Mouse (Mus musculus) midbrain, embryonic 13.5 days (tissue): ENCODE results near the gene Omt2b. TPM values are rescaled to one million over a fixed set of nuclear protein-coding genes. Genes with fewer than 3 reads are reported as not detected.
"Not testable (repeated sequence)": the region's sequence is repeated elsewhere in the genome, so short reads cannot be mapped to it uniquely, and the experiment has no call there.

Source experiments
- ATAC-seq: fragments of 200-750 bp; cut with Nextera tagmentation; 2 replicates; pipeline ENCODE4 v1.8.0; 2017; ENCODE audit warnings: mild to moderate bottlenecking, moderate TSS enrichment, moderate library complexity
- H3K27ac ChIP-seq: fragments of 300-500 bp; sonication (generic); 2 replicates; pipeline ENCODE4 v1.5.1; 2015; ENCODE audit warnings: inconsistent platforms, mild to moderate bottlenecking, moderate library complexity
- H3K27me3 ChIP-seq: fragments of 300-500 bp; sonication (generic); 2 replicates; pipeline ENCODE4 v1.6.1; 2015; ENCODE audit warnings: mild to moderate bottlenecking, inconsistent platforms
- H3K36me3 ChIP-seq: fragments of 300-500 bp; sonication (generic); 2 replicates; pipeline ENCODE4 v1.6.1; 2015; ENCODE audit warnings: mild to moderate bottlenecking, inconsistent platforms
- H3K4me1 ChIP-seq: fragments of 300-500 bp; sonication (generic); replicated peaks from 2 replicates; pipeline ENCODE4 v1.6.1; 2015; ENCODE audit warnings: inconsistent platforms
- H3K4me2 ChIP-seq: fragments of 300-500 bp; sonication (generic); replicated peaks from 2 replicates; pipeline ENCODE4 v1.6.1; 2015; ENCODE audit warnings: moderate library complexity, mild to moderate bottlenecking, inconsistent platforms
- H3K4me3 ChIP-seq: fragments of 300-500 bp; sonication (generic); replicated peaks from 2 replicates; pipeline ENCODE4 v1.5.1; 2015; ENCODE audit warnings: mild to moderate bottlenecking, inconsistent platforms
- H3K9ac ChIP-seq: fragments of 300-500 bp; sonication (generic); replicated peaks from 2 replicates; pipeline ENCODE4 v1.6.1; 2015; ENCODE audit warnings: mild to moderate bottlenecking, inconsistent platforms
- H3K9me3 ChIP-seq: fragments of 300-500 bp; sonication (generic); 2 replicates; pipeline ENCODE4 v1.6.1; 2016; ENCODE audit warnings: mild to moderate bottlenecking, inconsistent platforms
- WGBS: fragments of 180-500 bp; shearing (Covaris S2); methylation state at CpG from one replicate; pipeline ENCODE4 v1.1.7; 2015; 5-methylcytosine and 5-hydroxymethylcytosine counted together
- polyA plus RNA-seq: library from polyadenylated mRNA; unstranded; fragments of >200 nt; fragmentation: Nextera tagmentation; extraction: Ambion mirVana; gene quantifications from 2 replicates; pipeline ENCODE4 v1.2.1, GENCODE M21; 2015

Omt2b gene
- polyA plus RNA-seq, 1 experiment from 2014 or later, result not detected

- no peak overlapping the region for H3K27ac ChIP-seq
- H3K4me1 ChIP-seq, result no peaks in the 10 kb centered on the region
- H3K9me3 ChIP-seq, result no peaks in the 10 kb centered on the region
- 17% methylated on average over 9 of the region's 9 CpGs for WGBS
- ATAC-seq, result peak; percentile 72
- no peaks in the 10 kb centered on the region for H3K27me3 ChIP-seq
- H3K4me2 ChIP-seq, result no peak overlapping the region
- H3K36me3 ChIP-seq, result no peaks in the 10 kb centered on the region
- H3K9ac ChIP-seq, result no peak overlapping the region
- H3K4me3 ChIP-seq, result no peak overlapping the region
Observed at GRCm38 (mm10) chr9:78358053-78358452, 30.7 kb downstream of the Omt2b start.

- Histone ChIP-seq H3K27me3 (no peaks in the 10 kb centered on the region), H3K9me3 (no peaks in the 10 kb centered on the region), H3K9ac (no peak overlapping the region), H3K4me3 (no peak overlapping the region), H3K4me1 (no peaks in the 10 kb centered on the region), H3K27ac (no peak overlapping the region), H3K36me3 (no peaks in the 10 kb centered on the region), H3K4me2 (no peak overlapping the region)
- WGBS, result 81% methylated on average over 6 of the region's 6 CpGs
- no peak for ATAC-seq
Observed at GRCm38 (mm10) chr9:78359750-78360483, 32.5 kb downstream of the Omt2b start.

- Histone ChIP-seq H3K36me3 (no peaks in the 10 kb centered on the region), H3K4me3 (no peak overlapping the region), H3K4me1 (no peaks in the 10 kb centered on the region), H3K9ac (no peak overlapping the region), H3K27ac (no peak overlapping the region), H3K27me3 (no peaks in the 10 kb centered on the region), H3K9me3 (no peaks in the 10 kb centered on the region), H3K4me2 (no peak overlapping the region)
- 33% methylated on average over 2 of the region's 2 CpGs for WGBS
- ATAC-seq, result no peak
Observed at GRCm38 (mm10) chr9:78360484-78360872, 33.1 kb downstream of the Omt2b start.

GRCm38 (mm10) chr9:78363374-78363773, 36.0 kb downstream of the Omt2b start:
- Histone ChIP-seq H3K9ac (no peak overlapping the region), H3K27ac (no peak overlapping the region), H3K4me3 (no peak overlapping the region), H3K27me3 (no peaks in the 10 kb centered on the region), H3K36me3 (no peaks in the 10 kb centered on the region), H3K4me1 (no peaks in the 10 kb centered on the region), H3K9me3 (no peaks in the 10 kb centered on the region), H3K4me2 (no peak overlapping the region)
- no peak for ATAC-seq
- 82% methylated on average over 6 of the region's 6 CpGs for WGBS

GRCm38 (mm10) chr9:78364701-78365100, 37.3 kb downstream of the Omt2b start:
- Histone ChIP-seq H3K4me3 (no peak overlapping the region), H3K36me3 (no peaks in the 10 kb centered on the region), H3K4me2 (no peak overlapping the region), H3K27ac (no peak overlapping the region), H3K9me3 (no peaks in the 10 kb centered on the region), H3K27me3 (no peaks in the 10 kb centered on the region), H3K9ac (no peak overlapping the region), H3K4me1 (no peaks in the 10 kb centered on the region)
- no peak for ATAC-seq
- WGBS, result 89% methylated on average over 6 of the region's 6 CpGs

GRCm38 (mm10) chr9:78365850-78366544, 38.6 kb downstream of the Omt2b start:
- H3K27me3 ChIP-seq, result no peaks in the 10 kb centered on the region
- no peak overlapping the region for H3K4me2 ChIP-seq
- 54% methylated on average over 13 of the region's 13 CpGs for WGBS
- no peak overlapping the region for H3K4me3 ChIP-seq
- no peak overlapping the region for H3K27ac ChIP-seq
- no peak for ATAC-seq
- no peaks in the 10 kb centered on the region for H3K36me3 ChIP-seq
- no peak overlapping the region for H3K9ac ChIP-seq
- H3K9me3 ChIP-seq, result no peaks in the 10 kb centered on the region
- no peaks in the 10 kb centered on the region for H3K4me1 ChIP-seq

GRCm38 (mm10) chr9:78367959-78368358, 40.6 kb downstream of the Omt2b start, which contains the start of gene Dppa5a:
TSS of gene Dppa5a (minus strand) at chr9:78368177.
- not testable (repeated sequence) for H3K27ac ChIP-seq, H3K4me3 ChIP-seq, H3K27me3 ChIP-seq, H3K9ac ChIP-seq, H3K4me1 ChIP-seq, H3K4me2 ChIP-seq, H3K36me3 ChIP-seq, ATAC-seq, H3K9me3 ChIP-seq
- WGBS, result 93% methylated on average over 16 of the region's 16 CpGs

- no peak overlapping the region for H3K9ac ChIP-seq
- no peak overlapping the region for H3K4me3 ChIP-seq
- no peaks in the 10 kb centered on the region for H3K27me3 ChIP-seq
- no peaks in the 10 kb centered on the region for H3K9me3 ChIP-seq
- H3K27ac ChIP-seq, result no peak overlapping the region
- H3K4me2 ChIP-seq, result no peak overlapping the region
- no peaks in the 10 kb centered on the region for H3K4me1 ChIP-seq
- no peak for ATAC-seq
- no peaks in the 10 kb centered on the region for H3K36me3 ChIP-seq
- 80% methylated on average over 3 of the region's 3 CpGs for WGBS
Observed at GRCm38 (mm10) chr9:78368671-78369293, 41.4 kb downstream of the Omt2b start.

- Histone ChIP-seq H3K4me3 (no peak overlapping the region), H3K4me2 (no peak overlapping the region), H3K36me3 (no peaks in the 10 kb centered on the region), H3K9ac (no peak overlapping the region), H3K9me3 (no peaks in the 10 kb centered on the region), H3K4me1 (no peaks in the 10 kb centered on the region), H3K27ac (no peak overlapping the region), H3K27me3 (no peaks in the 10 kb centered on the region)
- WGBS, result 92% methylated on average over 2 of the region's 2 CpGs
- ATAC-seq, result no peak
Observed at GRCm38 (mm10) chr9:78369349-78369748, 42.0 kb downstream of the Omt2b start.

GRCm38 (mm10) chr9:78369786-78370185, 42.4 kb downstream of the Omt2b start:
- no peak overlapping the region for H3K9ac ChIP-seq
- no peak overlapping the region for H3K27ac ChIP-seq
- no peak overlapping the region for H3K4me2 ChIP-seq
- H3K9me3 ChIP-seq, result no peaks in the 10 kb centered on the region
- 92% methylated on average over 7 of the region's 7 CpGs for whole genome bisulfite sequencing
- H3K4me3 ChIP-seq, result no peak overlapping the region
- no peak for ATAC-seq
- H3K27me3 ChIP-seq, result no peaks in the 10 kb centered on the region
- no peaks in the 10 kb centered on the region for H3K4me1 ChIP-seq
- H3K36me3 ChIP-seq, result no peaks in the 10 kb centered on the region

- WGBS, result 97% methylated on average over 3 of the region's 3 CpGs
- H3K9me3 ChIP-seq, result no peaks in the 10 kb centered on the region
- ATAC-seq, result no peak
- H3K27ac ChIP-seq, result no peak overlapping the region
- no peak overlapping the region for H3K4me3 ChIP-seq
- H3K9ac ChIP-seq, result no peak overlapping the region
- no peak overlapping the region for H3K4me2 ChIP-seq
- H3K4me1 ChIP-seq, result no peaks in the 10 kb centered on the region
- no peaks in the 10 kb centered on the region for H3K27me3 ChIP-seq
- no peaks in the 10 kb centered on the region for H3K36me3 ChIP-seq
Observed at GRCm38 (mm10) chr9:78371441-78371840, 44.1 kb downstream of the Omt2b start.

- Histone ChIP-seq H3K9ac (no peak overlapping the region), H3K9me3 (no peaks in the 10 kb centered on the region), H3K4me3 (no peak overlapping the region), H3K27me3 (no peaks in the 10 kb centered on the region), H3K27ac (no peak overlapping the region), H3K36me3 (no peaks in the 10 kb centered on the region), H3K4me2 (no peak overlapping the region), H3K4me1 (peaks cover 5% of the 10 kb centered on the region)
- ATAC-seq, result no peak
- WGBS, result 90% methylated on average over 10 of the region's 10 CpGs
Observed at GRCm38 (mm10) chr9:78372827-78373504, 45.6 kb downstream of the Omt2b start.
